Mouse (Mus musculus): ENCODE measurements around the gene Git1. TPM values are rescaled to one million over a fixed set of nuclear protein-coding genes. Genes with fewer than 3 reads are reported as not detected.

Git1 gene
- polyA plus RNA-seq, 1 experiment from 2014 or later = 9.1 TPM

- H3K36me3 ChIP-seq = peaks cover 77% of the 10 kb centered on the region
- H3K4me2 ChIP-seq = no peak overlapping the region
- H3K27ac ChIP-seq = 0 out of 2 replicates have a peak overlapping the region, but pooled peaks have one; percentile 0
- H3K9ac ChIP-seq = no peak overlapping the region
- H3K27me3 ChIP-seq = no peaks in the 10 kb centered on the region
- no peaks in the 10 kb centered on the region for H3K9me3 ChIP-seq
- WGBS = 92% methylated on average over 19 of the region's 19 CpGs
- H3K4me1 ChIP-seq = peaks cover 52% of the 10 kb centered on the region
- no peak overlapping the region for H3K4me3 ChIP-seq
- ATAC-seq (ENCODE audit: insufficient number of reproducible peaks, low FRiP score, low TSS enrichment, low read depth) = no peak
These were observed 11.0 kb downstream of the Git1 start for GRCm38 (mm10) chr11:77504377-77504776.

- H3K27me3 ChIP-seq = no peaks in the 10 kb centered on the region
- H3K9ac ChIP-seq = no peak overlapping the region
- no peak for ATAC-seq (ENCODE audit: insufficient number of reproducible peaks, low FRiP score, low TSS enrichment, low read depth)
- WGBS = 89% methylated on average over 22 of the region's 22 CpGs
- no peak overlapping the region for H3K4me2 ChIP-seq
- H3K36me3 ChIP-seq = peaks cover 72% of the 10 kb centered on the region
- peaks cover 48% of the 10 kb centered on the region for H3K4me1 ChIP-seq
- H3K9me3 ChIP-seq = no peaks in the 10 kb centered on the region
- no peak overlapping the region for H3K27ac ChIP-seq
- H3K4me3 ChIP-seq = no peak overlapping the region
These were observed 12.1 kb downstream of the Git1 start for GRCm38 (mm10) chr11:77505291-77505980.

GRCm38 (mm10) chr11:77506273-77506672, 12.9 kb downstream of the Git1 start:
- H3K27ac ChIP-seq = peak overlapping the region; percentile 18; the same call in 1 of the 2 replicates
- WGBS = 77% methylated on average over 14 of the region's 14 CpGs
- no peak overlapping the region for H3K4me2 ChIP-seq

GRCm38 (mm10) chr11:77506941-77507340, 13.6 kb downstream of the Git1 start:
- Histone ChIP-seq H3K27ac (peak overlapping the region; percentile 71; the same call in 1 of the 2 replicates), H3K36me3 (peaks cover 65% of the 10 kb centered on the region)
- ATAC-seq (ENCODE audit: insufficient number of reproducible peaks, low FRiP score, low TSS enrichment, low read depth) = no peak

More at GRCm38 (mm10) chr11:77506273-77506672, 12.9 kb downstream of the Git1 start:
- H3K4me1 ChIP-seq = peaks cover 40% of the 10 kb centered on the region
- 0 out of 2 replicates have a peak overlapping the region, but pooled peaks have one; percentile 2 for H3K9ac ChIP-seq
- H3K27me3 ChIP-seq = no peaks in the 10 kb centered on the region
- H3K4me3 ChIP-seq = no peak overlapping the region
- H3K36me3 ChIP-seq = peaks cover 66% of the 10 kb centered on the region
- no peak for ATAC-seq (ENCODE audit: insufficient number of reproducible peaks, low FRiP score, low TSS enrichment, low read depth)
- no peaks in the 10 kb centered on the region for H3K9me3 ChIP-seq

GRCm38 (mm10) chr11:77507426-77507825, 14.1 kb downstream of the Git1 start:
- 62% methylated on average over 4 of the region's 4 CpGs for WGBS
- Histone ChIP-seq H3K4me2 (no peak overlapping the region), H3K9ac (no peak overlapping the region), H3K4me1 (peaks cover 48% of the 10 kb centered on the region), H3K36me3 (peaks cover 62% of the 10 kb centered on the region), H3K27ac (peak overlapping the region; percentile 71), H3K9me3 (no peaks in the 10 kb centered on the region), H3K27me3 (no peaks in the 10 kb centered on the region), H3K4me3 (no peak overlapping the region)
- no peak for ATAC-seq (ENCODE audit: insufficient number of reproducible peaks, low FRiP score, low TSS enrichment, low read depth)

More at GRCm38 (mm10) chr11:77506941-77507340, 13.6 kb downstream of the Git1 start:
- no peak overlapping the region for H3K4me3 ChIP-seq
- WGBS = 77% methylated on average over 6 of the region's 6 CpGs
- H3K27me3 ChIP-seq = no peaks in the 10 kb centered on the region
- no peaks in the 10 kb centered on the region for H3K9me3 ChIP-seq
- peaks cover 45% of the 10 kb centered on the region for H3K4me1 ChIP-seq
- H3K4me2 ChIP-seq = no peak overlapping the region
- 0 out of 2 replicates have a peak overlapping the region, but pooled peaks have one; percentile 2 for H3K9ac ChIP-seq

GRCm38 (mm10) chr11:77508068-77509021, 15.0 kb downstream of the Git1 start:
- Histone ChIP-seq H3K4me2 (peak overlapping the region; percentile 71), H3K9me3 (no peaks in the 10 kb centered on the region), H3K4me3 (peak overlapping the region; percentile 41), H3K4me1 (peaks cover 40% of the 10 kb centered on the region), H3K27me3 (no peaks in the 10 kb centered on the region), H3K27ac (peak overlapping the region; percentile 71), H3K36me3 (peaks cover 53% of the 10 kb centered on the region), H3K9ac (peak overlapping the region; percentile 39; the same call in 1 of the 2 replicates)
- ATAC-seq (ENCODE audit: insufficient number of reproducible peaks, low FRiP score, low TSS enrichment, low read depth) = peak; percentile 58; the same call in 1 of the 2 replicates
- WGBS = 16% methylated on average over 49 of the region's 49 CpGs

- no peaks in the 10 kb centered on the region for H3K9me3 ChIP-seq
- H3K27me3 ChIP-seq = peaks cover 14% of the 10 kb centered on the region
- 0 out of 2 replicates have a peak overlapping the region, but pooled peaks have one; percentile 72 for H3K4me2 ChIP-seq
- H3K9ac ChIP-seq = no peak overlapping the region
- H3K27ac ChIP-seq = no peak overlapping the region
- no peak for ATAC-seq (ENCODE audit: insufficient number of reproducible peaks, low FRiP score, low TSS enrichment, low read depth)
- WGBS = 73% methylated on average over 5 of the region's 5 CpGs
- no peak overlapping the region for H3K4me3 ChIP-seq
- peaks cover 66% of the 10 kb centered on the region for H3K4me1 ChIP-seq
- H3K36me3 ChIP-seq = peaks cover 23% of the 10 kb centered on the region
These were observed 18.0 kb downstream of the Git1 start for GRCm38 (mm10) chr11:77511336-77511735.

GRCm38 (mm10) chr11:77512891-77513810, 19.8 kb downstream of the Git1 start:
- H3K9ac ChIP-seq = peak overlapping the region; percentile 67
- H3K4me3 ChIP-seq = peak overlapping the region; percentile 72
- WGBS = under 1% methylated on average over 72 of the region's 84 CpGs
- peak overlapping the region; percentile 72 for H3K4me2 ChIP-seq
- no peaks in the 10 kb centered on the region for H3K9me3 ChIP-seq
- peak; percentile 84 for ATAC-seq (ENCODE audit: insufficient number of reproducible peaks, low FRiP score, low TSS enrichment, low read depth)
- peaks cover 9% of the 10 kb centered on the region for H3K36me3 ChIP-seq
- H3K27ac ChIP-seq = peak overlapping the region; percentile 92
- H3K27me3 ChIP-seq = peaks cover 25% of the 10 kb centered on the region
- peaks cover 48% of the 10 kb centered on the region for H3K4me1 ChIP-seq

- H3K4me3 ChIP-seq = peak overlapping the region; percentile 72
- peaks cover 9% of the 10 kb centered on the region for H3K36me3 ChIP-seq
- no peak for ATAC-seq (ENCODE audit: insufficient number of reproducible peaks, low FRiP score, low TSS enrichment, low read depth)
- H3K9me3 ChIP-seq = no peaks in the 10 kb centered on the region
- 9% methylated on average over 10 of the region's 10 CpGs for WGBS
- H3K9ac ChIP-seq = 0 out of 2 replicates have a peak overlapping the region, but pooled peaks have one; percentile 33
- H3K27me3 ChIP-seq = peaks cover 30% of the 10 kb centered on the region
- H3K4me2 ChIP-seq = peak overlapping the region; percentile 72
- H3K4me1 ChIP-seq = peaks cover 42% of the 10 kb centered on the region
- H3K27ac ChIP-seq = 0 out of 2 replicates have a peak overlapping the region, but pooled peaks have one; percentile 23
These were observed 20.4 kb downstream of the Git1 start for GRCm38 (mm10) chr11:77513811-77514170.

GRCm38 (mm10) chr11:77514281-77514831, 21.0 kb downstream of the Git1 start:
- 14% methylated on average over 19 of the region's 19 CpGs for WGBS
- Histone ChIP-seq H3K9ac (no peak overlapping the region), H3K4me3 (peak overlapping the region; percentile 72), H3K27me3 (peaks cover 30% of the 10 kb centered on the region), H3K4me2 (peak overlapping the region; percentile 97), H3K27ac (peak overlapping the region; percentile 8; the same call in 1 of the 2 replicates), H3K4me1 (peaks cover 37% of the 10 kb centered on the region), H3K36me3 (peaks cover 5% of the 10 kb centered on the region), H3K9me3 (no peaks in the 10 kb centered on the region)
- ATAC-seq (ENCODE audit: insufficient number of reproducible peaks, low FRiP score, low TSS enrichment, low read depth) = no peak

Data from limb, embryonic 15.5 days (tissue).